Mouse (Mus musculus) kidney, postnatal 0 days (tissue): Measurements from ENCODE around the gene Gse1. TPM values are rescaled to one million over a fixed set of nuclear protein-coding genes. Genes with fewer than 3 reads are reported as not detected.

Experiments
- ATAC-seq: fragments of 200-750 bp; cut with Nextera tagmentation; replicated peaks from 2 replicates; pipeline ENCODE4 v1.8.0; 2017; ENCODE audit warnings: low read depth, moderate number of reproducible peaks, moderate TSS enrichment, moderate library complexity; ENCODE audit not compliant: low FRiP score
- DNase-seq: peaks from one replicate; pipeline ENCODE4 v3.0.0-alpha.2; 2016; ENCODE audit warnings: low spot score
- H3K27ac ChIP-seq: fragments of 300-500 bp; sonication (generic); 2 replicates; pipeline ENCODE4 v1.5.1; 2014; ENCODE audit warnings: mild to moderate bottlenecking
- H3K27me3 ChIP-seq: fragments of 300-500 bp; sonication (generic); 2 replicates; pipeline ENCODE4 v1.6.1; 2014; ENCODE audit warnings: low read length, mixed read lengths; ENCODE audit not compliant: insufficient read depth
- H3K36me3 ChIP-seq: fragments of 300-500 bp; sonication (generic); 2 replicates; pipeline ENCODE4 v1.6.1; 2014; ENCODE audit warnings: low read length, mixed read lengths; ENCODE audit not compliant: insufficient read depth
- H3K4me1 ChIP-seq: fragments of 300-500 bp; sonication (generic); replicated peaks from 2 replicates; pipeline ENCODE4 v1.6.1; 2014; ENCODE audit warnings: antibody characterized with exemption, low read length, mixed read lengths; ENCODE audit not compliant: insufficient read depth
- H3K4me2 ChIP-seq: fragments of 300-500 bp; sonication (generic); 2 replicates; pipeline ENCODE4 v1.6.1; 2014; ENCODE audit warnings: mild to moderate bottlenecking, low read length, moderate library complexity, mixed read lengths
- H3K4me3 ChIP-seq: fragments of 300-500 bp; sonication (generic); replicated peaks from 2 replicates; pipeline ENCODE4 v1.5.1; 2014; ENCODE audit warnings: low read depth, low read length
- H3K9ac ChIP-seq: fragments of 300-500 bp; sonication (generic); 2 replicates; pipeline ENCODE4 v1.6.1; 2014; ENCODE audit warnings: low read depth, low read length
- H3K9me3 ChIP-seq: fragments of 300-500 bp; sonication (generic); replicated peaks from 2 replicates; pipeline ENCODE4 v1.6.1; 2016; ENCODE audit warnings: low read length, inconsistent platforms, mixed read lengths
- CTCF ChIP-seq: IDR thresholded peaks from 2 replicates; pipeline ENCODE4 v1.5.1; 2016; ENCODE audit warnings: antibody characterized with exemption, low read depth, mild to moderate bottlenecking, moderate library complexity
- WGBS: fragments of 180-500 bp; shearing (Covaris S2); extraction: QIAGEN DNeasy Blood & Tissue Kit; methylation state at CpG from one replicate; pipeline ENCODE4 v1.1.7; 2014; 5-methylcytosine and 5-hydroxymethylcytosine counted together
- polyA plus RNA-seq: library from polyadenylated mRNA; unstranded; fragments of >200 nt; fragmentation: Nextera tagmentation; extraction: Ambion mirVana; gene quantifications from 2 replicates; pipeline ENCODE4 v1.2.1, GENCODE M21; 2015

The Gse1 gene
- polyA plus RNA-seq, 1 experiment from 2014 or later, result 8.4 TPM

DNA sequence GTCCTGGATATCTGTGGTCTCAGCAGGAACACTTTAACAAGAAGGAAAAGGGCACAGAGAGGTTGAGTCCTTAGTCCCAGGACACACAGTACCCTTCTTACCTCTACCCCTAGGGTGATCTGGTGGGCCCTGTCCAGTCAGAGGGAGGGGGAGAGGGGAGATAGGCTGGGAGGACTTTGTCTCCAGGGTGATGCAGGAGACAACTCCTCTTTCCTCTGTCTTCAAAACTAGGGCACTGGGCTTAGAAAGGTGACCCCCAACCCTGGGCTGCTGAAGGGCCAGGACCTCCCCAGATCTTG, 729 bp upstream of the Gse1 start:
- DNase-seq, result no peak
- ATAC-seq, result no peak
- Histone ChIP-seq H3K36me3 (no peaks in the 10 kb centered on the region), H3K27ac (no peak overlapping the region), H3K4me3 (no peak overlapping the region; the same call in 1 of the 2 replicates), H3K9me3 (no peaks in the 10 kb centered on the region), H3K27me3 (peaks cover 5% of the 10 kb centered on the region; the same call in 1 of the 2 replicates), H3K9ac (no peak overlapping the region), H3K4me2 (peak overlapping the region; percentile 95), H3K4me1 (peaks cover 37% of the 10 kb centered on the region)
- no peak for TF ChIP-seq CTCF

DNA sequence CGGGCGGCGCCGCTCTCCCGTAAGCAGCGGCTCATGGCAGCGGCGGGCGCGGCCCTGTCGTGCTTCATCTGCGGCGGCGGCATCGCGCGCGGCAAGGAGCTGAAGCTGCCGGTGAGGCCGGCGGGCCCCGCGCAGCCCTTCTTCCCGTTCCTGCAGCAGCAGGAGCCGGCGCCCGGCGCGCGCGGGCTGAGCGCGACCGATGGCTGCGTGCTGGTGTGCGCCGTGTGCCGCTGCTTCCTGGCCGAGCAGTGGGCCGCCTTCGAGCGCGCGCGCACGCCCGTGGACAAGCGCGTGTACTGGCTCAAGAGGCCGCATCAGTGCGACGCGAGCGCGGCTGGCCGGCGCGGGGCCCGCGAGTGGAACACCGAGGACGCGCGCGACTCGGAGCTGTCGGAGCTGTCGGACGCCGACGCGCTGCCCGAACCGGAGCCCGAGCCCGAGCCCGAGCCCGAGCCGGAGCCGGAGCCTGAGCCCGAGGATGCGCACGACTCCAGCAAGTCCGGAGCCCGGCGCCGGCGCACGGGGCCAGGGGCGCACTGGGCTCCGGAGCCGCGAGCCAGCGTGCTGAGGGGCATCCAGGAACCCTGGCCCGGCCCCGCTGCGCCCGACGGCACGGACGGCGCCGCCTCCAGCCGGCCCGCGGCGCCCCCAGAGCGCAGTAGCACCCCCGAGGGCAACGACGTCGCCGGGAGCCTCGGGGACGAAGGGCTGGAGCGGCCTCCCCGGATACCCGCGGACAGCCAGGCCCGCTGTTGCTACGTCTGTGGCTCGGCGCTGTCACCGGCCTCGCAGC, 721 bp downstream of the Gse1 start:
- DNase-seq, result no peak
- H3K9ac ChIP-seq, result peak overlapping the region; percentile 65
- peak overlapping the region; percentile 95 for H3K4me2 ChIP-seq
- H3K4me3 ChIP-seq, result peak overlapping the region; percentile 59
- H3K9me3 ChIP-seq, result no peaks in the 10 kb centered on the region
- under 1% methylated on average over 106 of the region's 125 CpGs for WGBS
- peaks cover 5% of the 10 kb centered on the region; the same call in 1 of the 2 replicates for H3K27me3 ChIP-seq
- TF ChIP-seq CTCF, result no peak
- H3K4me1 ChIP-seq, result peaks cover 34% of the 10 kb centered on the region
- no peak for ATAC-seq
- no peaks in the 10 kb centered on the region for H3K36me3 ChIP-seq
- 0 out of 2 replicates have a peak overlapping the region, but pooled peaks have one; percentile 10 for H3K27ac ChIP-seq

DNA sequence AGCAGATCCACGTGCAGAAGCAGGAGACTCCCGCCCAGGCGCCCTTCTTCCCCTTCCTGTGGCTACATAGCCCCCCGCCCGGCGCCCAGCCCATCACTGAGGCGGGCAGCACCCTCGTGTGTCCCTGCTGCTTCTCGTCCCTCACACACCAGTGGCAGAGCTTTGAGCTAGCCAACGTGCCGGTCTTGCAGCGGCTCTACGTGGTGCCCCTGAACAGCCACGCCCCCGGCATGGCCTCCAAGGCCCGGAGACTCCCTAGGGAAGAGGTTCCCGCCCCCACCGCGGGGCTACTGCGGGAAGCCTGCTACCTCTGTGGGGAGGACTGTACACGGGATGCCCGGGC, 1.3 kb downstream of the Gse1 start:
- peaks cover 5% of the 10 kb centered on the region; the same call in 1 of the 2 replicates for H3K27me3 ChIP-seq
- H3K4me3 ChIP-seq, result peak overlapping the region; percentile 59
- H3K27ac ChIP-seq, result no peak overlapping the region
- no peak for TF ChIP-seq CTCF
- H3K4me1 ChIP-seq, result peaks cover 38% of the 10 kb centered on the region
- ATAC-seq (no peak), DNase-seq (no peak)
- no peaks in the 10 kb centered on the region for H3K36me3 ChIP-seq
- H3K4me2 ChIP-seq, result peak overlapping the region; percentile 95
- H3K9me3 ChIP-seq, result no peaks in the 10 kb centered on the region
- H3K9ac ChIP-seq, result peak overlapping the region; percentile 65
- 2% methylated on average over 22 of the region's 22 CpGs for WGBS

DNA sequence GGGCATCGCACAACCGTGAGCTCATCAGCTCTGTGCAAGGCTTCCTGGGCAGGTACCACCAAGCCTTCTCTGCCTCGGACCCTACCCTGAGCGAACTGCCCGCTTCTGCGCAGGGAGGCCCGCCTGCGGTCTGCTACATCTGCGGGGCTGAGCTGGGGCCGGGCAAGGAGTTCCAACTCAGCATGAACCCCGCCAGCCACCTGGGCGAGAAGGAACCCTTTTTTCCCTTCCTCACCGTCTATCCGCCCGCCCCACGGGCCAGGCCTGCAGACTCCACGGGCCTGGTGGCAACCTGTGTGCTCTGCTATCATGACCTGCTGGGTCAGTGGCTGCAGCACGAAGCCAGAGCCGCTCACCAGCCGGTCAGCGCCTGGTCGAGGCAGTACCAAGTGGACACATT, 1.8 kb downstream of the Gse1 start:
- no peak for TF ChIP-seq CTCF
- H3K27me3 ChIP-seq, result peaks cover 5% of the 10 kb centered on the region; the same call in 1 of the 2 replicates
- H3K4me2 ChIP-seq, result peak overlapping the region; percentile 95
- peaks cover 41% of the 10 kb centered on the region for H3K4me1 ChIP-seq
- H3K36me3 ChIP-seq, result no peaks in the 10 kb centered on the region
- H3K9ac ChIP-seq, result peak overlapping the region; percentile 65
- WGBS, result 15% methylated on average over 22 of the region's 22 CpGs
- DNase-seq (no peak), ATAC-seq (no peak)
- no peak overlapping the region for H3K27ac ChIP-seq
- no peaks in the 10 kb centered on the region for H3K9me3 ChIP-seq
- H3K4me3 ChIP-seq, result peak overlapping the region; percentile 59

DNA sequence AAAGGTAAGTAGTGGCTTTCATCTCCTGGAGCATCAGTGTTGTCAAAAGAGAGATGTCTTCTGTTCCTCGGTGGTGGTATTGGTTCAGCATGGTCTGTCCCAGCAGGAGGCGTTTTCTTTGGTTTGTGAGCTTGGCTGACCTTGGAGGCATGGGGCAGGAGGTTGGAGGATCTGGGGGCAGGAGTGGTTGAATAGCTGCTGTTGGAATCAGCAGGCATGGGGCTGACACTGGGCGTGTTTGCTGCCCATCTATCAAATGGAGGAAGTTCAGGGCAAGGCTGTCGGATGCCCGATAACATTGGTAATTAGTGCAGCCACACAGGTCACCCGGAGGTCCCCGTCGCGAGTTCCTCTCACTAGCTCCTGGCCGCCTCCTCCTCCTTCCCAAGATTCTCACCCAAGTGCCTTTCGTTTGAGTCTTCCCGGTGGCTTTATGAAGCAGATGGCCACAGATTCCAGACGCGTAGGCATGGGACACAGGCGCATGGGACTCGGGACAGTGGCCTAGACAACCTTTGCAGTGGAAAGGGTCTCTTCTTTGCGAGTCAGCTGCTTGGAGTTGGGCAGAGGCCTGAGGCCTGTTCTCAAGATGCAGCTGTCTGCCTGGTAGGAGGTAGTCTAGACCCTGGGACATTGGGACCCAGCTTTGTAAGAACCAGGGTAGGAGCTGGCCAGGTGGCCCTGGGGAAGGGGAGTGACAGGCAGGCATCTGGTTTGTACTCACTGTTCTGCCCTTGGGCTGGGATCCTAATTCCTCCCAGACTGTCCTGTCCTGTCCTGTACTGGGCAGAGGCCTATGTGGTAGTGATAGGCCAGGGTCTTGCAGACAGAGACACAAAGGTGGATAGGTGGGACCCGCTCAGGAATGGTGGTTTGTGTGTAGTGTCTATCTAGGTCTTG, 2.7 kb downstream of the Gse1 start:
- H3K9me3 ChIP-seq, result no peaks in the 10 kb centered on the region
- DNase-seq, result peak; percentile 40
- peaks cover 5% of the 10 kb centered on the region; the same call in 1 of the 2 replicates for H3K27me3 ChIP-seq
- H3K9ac ChIP-seq, result no peak overlapping the region
- peak overlapping the region; percentile 59 for H3K4me3 ChIP-seq
- no peak for ATAC-seq
- WGBS, result 28% methylated on average over 18 of the region's 18 CpGs
- TF ChIP-seq CTCF, result no peak; the same call in 1 of the 2 replicates
- no peaks in the 10 kb centered on the region for H3K36me3 ChIP-seq
- H3K4me2 ChIP-seq, result peak overlapping the region; percentile 95
- peaks cover 41% of the 10 kb centered on the region for H3K4me1 ChIP-seq
- no peak overlapping the region for H3K27ac ChIP-seq

DNA sequence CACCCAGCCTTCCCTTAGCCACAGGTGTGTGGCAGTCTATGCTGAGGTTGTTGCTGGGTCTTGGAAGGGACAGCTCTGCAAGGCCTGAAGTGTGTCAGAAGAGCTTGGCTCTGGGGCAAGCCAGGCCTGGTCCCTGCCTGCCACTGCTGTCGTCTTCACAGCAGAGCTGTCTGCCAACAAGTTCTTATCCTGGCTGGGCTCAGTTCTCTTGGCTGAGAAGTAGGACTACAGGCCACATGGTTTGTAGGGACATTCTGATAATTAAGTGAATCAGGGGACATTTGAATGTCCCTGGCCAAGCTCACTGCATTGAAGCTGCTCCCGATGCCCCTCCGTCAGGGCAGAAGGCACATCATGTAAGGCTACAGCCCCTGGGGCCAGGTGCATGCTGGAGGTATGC, 3.6 kb downstream of the Gse1 start:
- Histone ChIP-seq H3K27ac (no peak overlapping the region), H3K36me3 (no peaks in the 10 kb centered on the region), H3K9me3 (no peaks in the 10 kb centered on the region), H3K4me3 (no peak overlapping the region), H3K4me1 (peaks cover 41% of the 10 kb centered on the region), H3K4me2 (peak overlapping the region; percentile 95; the same call in 1 of the 2 replicates), H3K9ac (no peak overlapping the region), H3K27me3 (peaks cover 5% of the 10 kb centered on the region; the same call in 1 of the 2 replicates)
- 69% methylated on average over 3 of the region's 3 CpGs for WGBS
- DNase-seq (no peak), ATAC-seq (no peak)
- TF ChIP-seq CTCF, result no peak
